Mouse (Mus musculus) limb, embryonic 14.5 days (tissue): Measurements from ENCODE around the gene Lmo7. TPM values are rescaled to one million over a fixed set of nuclear protein-coding genes. Genes with fewer than 3 reads are reported as not detected.

Experiments
- ATAC-seq: fragments of 200-750 bp; cut with Nextera tagmentation; 2 replicates; pipeline ENCODE4 v1.8.0; 2017; ENCODE audit warnings: low read depth, moderate number of reproducible peaks, moderate TSS enrichment; ENCODE audit not compliant: low FRiP score
- DNase-seq: peaks from one replicate; pipeline ENCODE4 v3.0.0-alpha.2; 2015; ENCODE audit warnings: low spot score
- H3K27ac ChIP-seq: fragments of 300-500 bp; sonication (generic); replicated peaks from 2 replicates; pipeline ENCODE4 v1.5.1; 2014; ENCODE audit warnings: low read depth, mild to moderate bottlenecking, low read length, moderate library complexity, mixed read lengths
- H3K27me3 ChIP-seq: fragments of 300-500 bp; sonication (generic); 2 replicates; pipeline ENCODE4 v1.6.1; 2014; ENCODE audit warnings: low read length, mixed read lengths; ENCODE audit not compliant: control insufficient read depth, insufficient read depth
- H3K36me3 ChIP-seq: fragments of 300-500 bp; sonication (generic); 2 replicates; pipeline ENCODE4 v1.6.1; 2014; ENCODE audit warnings: mild to moderate bottlenecking, low read length, moderate library complexity, mixed read lengths; ENCODE audit not compliant: control insufficient read depth, insufficient read depth
- H3K4me1 ChIP-seq: fragments of 300-500 bp; sonication (generic); 2 replicates; pipeline ENCODE4 v1.6.1; 2014; ENCODE audit warnings: antibody characterized with exemption, low read length, mixed read lengths; ENCODE audit not compliant: control insufficient read depth, insufficient read depth
- H3K4me2 ChIP-seq: fragments of 300-500 bp; sonication (generic); replicated peaks from 2 replicates; pipeline ENCODE4 v1.6.1; 2014; ENCODE audit warnings: low read depth, mild to moderate bottlenecking, low read length, moderate library complexity; ENCODE audit not compliant: severe bottlenecking
- H3K4me3 ChIP-seq: fragments of 300-500 bp; sonication (generic); replicated peaks from 2 replicates; pipeline ENCODE4 v1.5.1; 2014; ENCODE audit warnings: low read length
- H3K9ac ChIP-seq: fragments of 300-500 bp; sonication (generic); 2 replicates; pipeline ENCODE4 v1.6.1; 2014; ENCODE audit warnings: mild to moderate bottlenecking, low read depth, low read length, moderate library complexity; ENCODE audit not compliant: severe bottlenecking
- H3K9me3 ChIP-seq: fragments of 300-500 bp; sonication (generic); 2 replicates; pipeline ENCODE4 v1.6.1; 2016; ENCODE audit warnings: low read length; ENCODE audit not compliant: control insufficient read depth
- POLR2A ChIP-seq: fragments of 200-500 bp; IDR thresholded peaks from 2 replicates; pipeline ENCODE4 v1.8.0; 2012; ENCODE audit warnings: inconsistent platforms, mild to moderate bottlenecking, moderate library complexity, borderline replicate concordance; ENCODE audit not compliant: insufficient read depth, insufficient read length; ENCODE audit errors: extremely low read depth
- WGBS: fragments of 180-500 bp; shearing (Covaris S2); extraction: QIAGEN DNeasy Blood & Tissue Kit; methylation state at CpG from one replicate; pipeline ENCODE4 v1.1.7; 2014; 5-methylcytosine and 5-hydroxymethylcytosine counted together
- polyA plus RNA-seq, 2 experiments: library from polyadenylated mRNA; depleted of rRNA in 1 of 2; stranded (reverse) in 1 of 2; unstranded in 1 of 2; fragments of >200 nt; fragmentation: Nextera tagmentation in 1 of 2; extraction: Ambion mirVana in 1 of 2; gene quantifications; 2 replicates each; pipeline versions ENCODE4 v1.2.1 to v1.2.3; 2012 to 2014

The Lmo7 gene
- polyA plus RNA-seq, 2 experiments: 21.6 to 26.2 TPM

- H3K4me2 ChIP-seq: no peak overlapping the region
- 25% methylated on average over 7 of the region's 7 CpGs for WGBS
Observed at GRCm38 (mm10) chr14:101901496-101901895, 171.7 kb downstream of the Lmo7 start.

GRCm38 (mm10) chr14:101901976-101902375, 172.2 kb downstream of the Lmo7 start:
- Histone ChIP-seq H3K4me2 (no peak overlapping the region), H3K9me3 (no peaks in the 10 kb centered on the region), H3K4me1 (no peaks in the 10 kb centered on the region), H3K27me3 (no peaks in the 10 kb centered on the region), H3K36me3 (no peaks in the 10 kb centered on the region), H3K27ac (no peak overlapping the region), H3K9ac (no peak overlapping the region), H3K4me3 (no peak overlapping the region)
- ATAC-seq (no peak), DNase-seq (no peak)
- whole genome bisulfite sequencing: 79% methylated on average over 7 of the region's 7 CpGs
- no peak for TF ChIP-seq POLR2A

More at GRCm38 (mm10) chr14:101901496-101901895, 171.7 kb downstream of the Lmo7 start:
- no peaks in the 10 kb centered on the region for H3K27me3 ChIP-seq
- DNase-seq (no peak), ATAC-seq (no peak)
- H3K9me3 ChIP-seq: no peaks in the 10 kb centered on the region
- H3K9ac ChIP-seq: no peak overlapping the region
- H3K4me1 ChIP-seq: no peaks in the 10 kb centered on the region
- H3K36me3 ChIP-seq: no peaks in the 10 kb centered on the region
- TF ChIP-seq POLR2A: no peak
- H3K27ac ChIP-seq: no peak overlapping the region
- no peak overlapping the region for H3K4me3 ChIP-seq

- no peak for ATAC-seq
Observed at GRCm38 (mm10) chr14:101903722-101904121, 174.0 kb downstream of the Lmo7 start.

GRCm38 (mm10) chr14:101911983-101912382, 182.2 kb downstream of the Lmo7 start:
- Histone ChIP-seq H3K4me2 (no peak overlapping the region), H3K27me3 (no peaks in the 10 kb centered on the region), H3K27ac (no peak overlapping the region), H3K4me3 (no peak overlapping the region), H3K36me3 (no peaks in the 10 kb centered on the region), H3K9me3 (no peaks in the 10 kb centered on the region), H3K9ac (no peak overlapping the region), H3K4me1 (no peaks in the 10 kb centered on the region)
- TF ChIP-seq POLR2A: no peak
- no peak for ATAC-seq
- DNase-seq: no peak
- 76% methylated on average over 7 of the region's 7 CpGs for WGBS

More at GRCm38 (mm10) chr14:101903722-101904121, 174.0 kb downstream of the Lmo7 start:
- no peak for TF ChIP-seq POLR2A
- DNase-seq: no peak
- Histone ChIP-seq H3K4me3 (no peak overlapping the region), H3K4me1 (no peaks in the 10 kb centered on the region), H3K9me3 (no peaks in the 10 kb centered on the region), H3K36me3 (no peaks in the 10 kb centered on the region), H3K27me3 (no peaks in the 10 kb centered on the region), H3K9ac (no peak overlapping the region), H3K4me2 (no peak overlapping the region), H3K27ac (no peak overlapping the region)
- 74% methylated on average over 5 of the region's 5 CpGs for WGBS

- Histone ChIP-seq H3K9me3 (no peaks in the 10 kb centered on the region), H3K4me2 (no peak overlapping the region), H3K27ac (no peak overlapping the region), H3K27me3 (no peaks in the 10 kb centered on the region), H3K4me3 (no peak overlapping the region), H3K9ac (no peak overlapping the region), H3K4me1 (no peaks in the 10 kb centered on the region), H3K36me3 (no peaks in the 10 kb centered on the region)
- no peak for TF ChIP-seq POLR2A
- 68% methylated on average over 3 of the region's 3 CpGs for WGBS
- DNase-seq (no peak), ATAC-seq (no peak)
Observed at GRCm38 (mm10) chr14:101912392-101912791, 182.6 kb downstream of the Lmo7 start.

- Histone ChIP-seq H3K4me2 (no peak overlapping the region), H3K9ac (no peak overlapping the region), H3K27ac (no peak overlapping the region), H3K27me3 (no peaks in the 10 kb centered on the region), H3K4me1 (no peaks in the 10 kb centered on the region), H3K9me3 (no peaks in the 10 kb centered on the region), H3K36me3 (no peaks in the 10 kb centered on the region; the same call in 1 of the 2 replicates), H3K4me3 (no peak overlapping the region)
- ATAC-seq (no peak), DNase-seq (no peak)
- TF ChIP-seq POLR2A: no peak
Observed at GRCm38 (mm10) chr14:101914321-101914720, 184.6 kb downstream of the Lmo7 start.
